Mouse (Mus musculus): ENCODE results near the gene Fgfr2.
"Not testable (repeated sequence)": the region's sequence is repeated elsewhere in the genome, so short reads cannot be mapped to it uniquely, and the experiment has no call there.

Fgfr2 gene

GRCm38 (mm10) chr7:132502445-132502844, 620.7 kb downstream of the Fgfr2 start:
- not testable (repeated sequence) for DNase-seq (ENCODE audit: low spot score)

- DNase-seq (ENCODE audit: low spot score): no peak
Measured at GRCm38 (mm10) chr7:132497142-132497541, 626.0 kb downstream of the Fgfr2 start.

GRCm38 (mm10) chr7:132494263-132494662, 628.9 kb downstream of the Fgfr2 start:
- DNase-seq (ENCODE audit: low spot score): no peak

GRCm38 (mm10) chr7:132493632-132494031, 629.5 kb downstream of the Fgfr2 start:
- DNase-seq (ENCODE audit: low spot score): no peak

- no peak for DNase-seq (ENCODE audit: low spot score)
Measured at GRCm38 (mm10) chr7:132491902-132492301, 631.2 kb downstream of the Fgfr2 start.

- no peak for DNase-seq (ENCODE audit: low spot score)
Measured at GRCm38 (mm10) chr7:132487361-132487760, 635.8 kb downstream of the Fgfr2 start.

- no peak for DNase-seq (ENCODE audit: low spot score)
Measured at GRCm38 (mm10) chr7:132486403-132487178, 636.6 kb downstream of the Fgfr2 start.

GRCm38 (mm10) chr7:132484424-132484823, 638.7 kb downstream of the Fgfr2 start:
- no peak for DNase-seq (ENCODE audit: low spot score)

GRCm38 (mm10) chr7:132480696-132481306, 642.3 kb downstream of the Fgfr2 start:
- DNase-seq (ENCODE audit: low spot score): no peak

- DNase-seq (ENCODE audit: low spot score): no peak
Measured at GRCm38 (mm10) chr7:132478295-132478809, 644.8 kb downstream of the Fgfr2 start.

- DNase-seq (ENCODE audit: low spot score): no peak
Measured at GRCm38 (mm10) chr7:132477753-132478152, 645.4 kb downstream of the Fgfr2 start.

GRCm38 (mm10) chr7:132476491-132476890, 646.7 kb downstream of the Fgfr2 start:
- DNase-seq (ENCODE audit: low spot score): no peak

GRCm38 (mm10) chr7:132475069-132475468, 648.1 kb downstream of the Fgfr2 start:
- no peak for DNase-seq (ENCODE audit: low spot score)

- DNase-seq (ENCODE audit: low spot score): no peak
Measured at GRCm38 (mm10) chr7:132471327-132471726, 651.8 kb downstream of the Fgfr2 start.

- DNase-seq (ENCODE audit: low spot score): no peak
Measured at GRCm38 (mm10) chr7:132468391-132468790, 654.8 kb downstream of the Fgfr2 start.

- no peak for DNase-seq (ENCODE audit: low spot score)
Measured at GRCm38 (mm10) chr7:132465897-132466296, 657.3 kb downstream of the Fgfr2 start.

- no peak for DNase-seq (ENCODE audit: low spot score)
Measured at GRCm38 (mm10) chr7:132464894-132465293, 658.3 kb downstream of the Fgfr2 start.

GRCm38 (mm10) chr7:132458493-132458892, 664.7 kb downstream of the Fgfr2 start:
- no peak for DNase-seq (ENCODE audit: low spot score)

- DNase-seq (ENCODE audit: low spot score): no peak
Measured at GRCm38 (mm10) chr7:132455071-132455720, 668.0 kb downstream of the Fgfr2 start.

- DNase-seq (ENCODE audit: low spot score): no peak
Measured at GRCm38 (mm10) chr7:132449891-132450735, 673.0 kb downstream of the Fgfr2 start.

- no peak for DNase-seq (ENCODE audit: low spot score)
Measured at GRCm38 (mm10) chr7:132448511-132449154, 674.5 kb downstream of the Fgfr2 start.
